Mouse (Mus musculus): ENCODE data around the gene Ptprd. TPM values are rescaled to one million over a fixed set of nuclear protein-coding genes. Genes with fewer than 3 reads are reported as not detected.

Ptprd gene
- total RNA-seq, 2 experiments from 2014 or later, result 5.0 to 6.9 TPM

GRCm38 (mm10) chr4:76672653-76673052, 1539.1 kb downstream of the Ptprd start:
- no peak for DNase-seq
- TF ChIP-seq CTCF (IDR thresholded peaks at IDR 0.05), result no peak
- Histone ChIP-seq H3K4me3 (no peak overlapping the region), H3K27ac (no peak overlapping the region)
- intact Hi-C loops (cut with DNase I), result no loop called here

GRCm38 (mm10) chr4:76661725-76662124, 1550.0 kb downstream of the Ptprd start:
- intact Hi-C loops (cut with DNase I), result no loop called here
- DNase-seq, result no peak
- no peak for TF ChIP-seq CTCF (IDR thresholded peaks at IDR 0.05)
- no peak overlapping the region for H3K4me3 ChIP-seq
- no peak overlapping the region for H3K27ac ChIP-seq

GRCm38 (mm10) chr4:76660146-76660545, 1551.6 kb downstream of the Ptprd start:
- no peak for TF ChIP-seq CTCF (IDR thresholded peaks at IDR 0.05)

GRCm38 (mm10) chr4:76656734-76657133, 1555.0 kb downstream of the Ptprd start:
- DNase-seq, result no peak
- no peak overlapping the region for H3K27ac ChIP-seq
- no peak overlapping the region for H3K4me3 ChIP-seq
- intact Hi-C loops (cut with DNase I), result no loop called here
- TF ChIP-seq CTCF (IDR thresholded peaks at IDR 0.05), result no peak

More at GRCm38 (mm10) chr4:76660146-76660545, 1551.6 kb downstream of the Ptprd start:
- intact Hi-C loops (cut with DNase I), result no loop called here
- H3K27ac ChIP-seq, result no peak overlapping the region
- DNase-seq, result no peak
- no peak overlapping the region for H3K4me3 ChIP-seq

GRCm38 (mm10) chr4:76652971-76653370, 1558.8 kb downstream of the Ptprd start:
- intact Hi-C loops (cut with DNase I), result no loop called here
- no peak overlapping the region for H3K27ac ChIP-seq
- no peak overlapping the region for H3K4me3 ChIP-seq
- DNase-seq, result no peak
- TF ChIP-seq CTCF (IDR thresholded peaks at IDR 0.05), result no peak

- no peak overlapping the region for H3K27ac ChIP-seq
- no peak overlapping the region for H3K4me3 ChIP-seq
- intact Hi-C loops (cut with DNase I), result no loop called here
- DNase-seq, result no peak
- no peak for TF ChIP-seq CTCF (IDR thresholded peaks at IDR 0.05)
Observed at GRCm38 (mm10) chr4:76621740-76622139, 1590.0 kb downstream of the Ptprd start.

GRCm38 (mm10) chr4:76616614-76617013, 1595.1 kb downstream of the Ptprd start:
- Histone ChIP-seq H3K27ac (no peak overlapping the region), H3K4me3 (no peak overlapping the region)
- DNase-seq, result no peak
- intact Hi-C loops (cut with DNase I), result no loop called here
- no peak for TF ChIP-seq CTCF (IDR thresholded peaks at IDR 0.05)

GRCm38 (mm10) chr4:76608246-76608645, 1603.5 kb downstream of the Ptprd start:
- TF ChIP-seq CTCF (IDR thresholded peaks at IDR 0.05), result no peak
- intact Hi-C loops (cut with DNase I), result no loop called here
- no peak overlapping the region for H3K27ac ChIP-seq
- DNase-seq, result no peak
- H3K4me3 ChIP-seq, result no peak overlapping the region

GRCm38 (mm10) chr4:76606808-76607207, 1605.0 kb downstream of the Ptprd start:
- TF ChIP-seq CTCF (IDR thresholded peaks at IDR 0.05), result no peak
- Histone ChIP-seq H3K27ac (no peak overlapping the region), H3K4me3 (no peak overlapping the region)
- intact Hi-C loops (cut with DNase I), result loop anchor here (1.0 kb wide), 1 partner anchor 25 kb away; no protein-coding TSS in a partner anchor
- no peak for DNase-seq

- TF ChIP-seq CTCF (IDR thresholded peaks at IDR 0.05), result no peak
- no peak overlapping the region for H3K4me3 ChIP-seq
- no peak overlapping the region for H3K27ac ChIP-seq
- DNase-seq, result no peak
- intact Hi-C loops (cut with DNase I), result no loop called here
Observed at GRCm38 (mm10) chr4:76590722-76591121, 1621.0 kb downstream of the Ptprd start.

GRCm38 (mm10) chr4:76583025-76583424, 1628.7 kb downstream of the Ptprd start:
- TF ChIP-seq CTCF (IDR thresholded peaks at IDR 0.05), result no peak
- intact Hi-C loops (cut with DNase I), result no loop called here
- no peak overlapping the region for H3K27ac ChIP-seq
- no peak overlapping the region for H3K4me3 ChIP-seq
- DNase-seq, result no peak

- no peak for DNase-seq
- intact Hi-C loops (cut with DNase I), result no loop called here
- Histone ChIP-seq H3K4me3 (no peak overlapping the region), H3K27ac (no peak overlapping the region)
- TF ChIP-seq CTCF (IDR thresholded peaks at IDR 0.05), result no peak
Observed at GRCm38 (mm10) chr4:76566006-76566405, 1645.8 kb downstream of the Ptprd start.

- no peak overlapping the region for H3K27ac ChIP-seq
- H3K4me3 ChIP-seq, result no peak overlapping the region
- intact Hi-C loops (cut with DNase I), result no loop called here
- DNase-seq, result no peak
- TF ChIP-seq CTCF (IDR thresholded peaks at IDR 0.05), result no peak
Observed at GRCm38 (mm10) chr4:76541769-76542168, 1670.0 kb downstream of the Ptprd start.

GRCm38 (mm10) chr4:76532926-76533325, 1678.8 kb downstream of the Ptprd start:
- no peak overlapping the region for H3K4me3 ChIP-seq
- no peak for DNase-seq
- no peak for TF ChIP-seq CTCF (IDR thresholded peaks at IDR 0.05)
- intact Hi-C loops (cut with DNase I), result no loop called here
- H3K27ac ChIP-seq, result no peak overlapping the region

GRCm38 (mm10) chr4:76525281-76525680, 1686.5 kb downstream of the Ptprd start:
- H3K27ac ChIP-seq, result no peak overlapping the region
- intact Hi-C loops (cut with DNase I), result no loop called here
- no peak overlapping the region for H3K4me3 ChIP-seq
- no peak for TF ChIP-seq CTCF (IDR thresholded peaks at IDR 0.05)
- no peak for DNase-seq

All from gastrocnemius, adult 2 months (tissue).